Mouse (Mus musculus) cerebellum, adult (tissue): ENCODE results near the gene Pde4d.

ENCODE experiments used
- ATAC-seq: cut with Nextera tagmentation; 2 replicates; pipeline ENCODE4 v1.9.2; 2017; ENCODE audit warnings: mild to moderate bottlenecking, moderate library complexity, mixed read lengths; ENCODE audit not compliant: insufficient number of reproducible peaks, low FRiP score, low TSS enrichment

The Pde4d gene

GRCm38 (mm10) chr13:109261642-109262220, 812.0 kb downstream of the Pde4d start:
- ATAC-seq: no peak

- no peak for ATAC-seq
These were observed 812.8 kb downstream of the Pde4d start for GRCm38 (mm10) chr13:109262501-109262900.

- no peak for ATAC-seq
These were observed 814.1 kb downstream of the Pde4d start for GRCm38 (mm10) chr13:109263833-109264232.

GRCm38 (mm10) chr13:109268253-109268652, 818.5 kb downstream of the Pde4d start:
- no peak for ATAC-seq

- ATAC-seq: no peak
These were observed 819.0 kb downstream of the Pde4d start for GRCm38 (mm10) chr13:109268659-109269322.

- ATAC-seq: no peak
These were observed 825.1 kb downstream of the Pde4d start for GRCm38 (mm10) chr13:109274869-109275268.

- ATAC-seq: no peak
These were observed 828.0 kb downstream of the Pde4d start for GRCm38 (mm10) chr13:109277792-109278191.

GRCm38 (mm10) chr13:109278504-109278912, 828.8 kb downstream of the Pde4d start:
- ATAC-seq: peak; percentile 54; the same call in 1 of the 2 replicates

GRCm38 (mm10) chr13:109279211-109279610, 829.5 kb downstream of the Pde4d start:
- ATAC-seq: 0 out of 2 replicates have a peak, but pooled peaks have one; percentile 7

GRCm38 (mm10) chr13:109280433-109280832, 830.7 kb downstream of the Pde4d start:
- ATAC-seq: no peak

- ATAC-seq: no peak
These were observed 837.7 kb downstream of the Pde4d start for GRCm38 (mm10) chr13:109287465-109287864.

GRCm38 (mm10) chr13:109290922-109291321, 841.2 kb downstream of the Pde4d start:
- ATAC-seq: no peak

GRCm38 (mm10) chr13:109293011-109293410, 843.3 kb downstream of the Pde4d start:
- no peak for ATAC-seq

GRCm38 (mm10) chr13:109296347-109297037, 846.7 kb downstream of the Pde4d start:
- no peak for ATAC-seq

GRCm38 (mm10) chr13:109298852-109299251, 849.1 kb downstream of the Pde4d start:
- no peak for ATAC-seq

GRCm38 (mm10) chr13:109299511-109300250, 849.9 kb downstream of the Pde4d start:
- no peak for ATAC-seq

GRCm38 (mm10) chr13:109312542-109312941, 862.8 kb downstream of the Pde4d start:
- no peak for ATAC-seq

- no peak for ATAC-seq
These were observed 865.9 kb downstream of the Pde4d start for GRCm38 (mm10) chr13:109315608-109316007.

- ATAC-seq: no peak
These were observed 867.9 kb downstream of the Pde4d start for GRCm38 (mm10) chr13:109317644-109318043.

GRCm38 (mm10) chr13:109318434-109318998, 868.8 kb downstream of the Pde4d start:
- ATAC-seq: no peak
